Mouse (Mus musculus) heart, embryonic 10.5 days (tissue): ENCODE measurements around the gene Gtf2f1. TPM values are rescaled to one million over a fixed set of nuclear protein-coding genes. Genes with fewer than 3 reads are reported as not detected.

Experiments
- DNase-seq: peaks from one replicate; pipeline ENCODE4 v3.0.0-alpha.2; 2017; ENCODE audit warnings: low spot score
- H3K27ac ChIP-seq: fragments of 300-500 bp; sonication (generic); 2 replicates; pipeline ENCODE4 v1.5.1; 2016; ENCODE audit warnings: mild to moderate bottlenecking
- H3K27me3 ChIP-seq: fragments of 300-500 bp; sonication (generic); 2 replicates; pipeline ENCODE4 v1.6.1; 2016; ENCODE audit warnings: mild to moderate bottlenecking; ENCODE audit not compliant: poor library complexity, insufficient read depth, severe bottlenecking
- H3K36me3 ChIP-seq: fragments of 300-500 bp; sonication (generic); 2 replicates; pipeline ENCODE4 v1.6.1; 2016; ENCODE audit warnings: mild to moderate bottlenecking, moderate library complexity
- H3K4me1 ChIP-seq: fragments of 300-500 bp; sonication (generic); 2 replicates; pipeline ENCODE4 v1.6.1; 2016; ENCODE audit warnings: mild to moderate bottlenecking
- H3K4me3 ChIP-seq: fragments of 300-500 bp; sonication (generic); 2 replicates; pipeline ENCODE4 v1.5.1; 2016; ENCODE audit warnings: mild to moderate bottlenecking, moderate library complexity
- H3K9me3 ChIP-seq: fragments of 300-500 bp; sonication (generic); 2 replicates; pipeline ENCODE4 v1.6.1; 2016; ENCODE audit warnings: mild to moderate bottlenecking, moderate library complexity
- WGBS: fragments of 180-500 bp; shearing (Covaris S2); methylation state at CpG from one replicate; pipeline ENCODE4 v1.1.7; 2016; 5-methylcytosine and 5-hydroxymethylcytosine counted together
- polyA plus RNA-seq: library from polyadenylated mRNA; unstranded; fragments of >200 nt; fragmentation: Nextera tagmentation; extraction: Ambion mirVana; gene quantifications from 2 replicates; pipeline ENCODE4 v1.2.1, GENCODE M21; 2016

The Gtf2f1 gene
- polyA plus RNA-seq, 1 experiment from 2014 or later = 56.0 TPM

GRCm38 (mm10) chr17:56981049-56981448 lies 30.0 kb downstream of the Gtf2f1 start:
- WGBS = 71% methylated on average over 7 of the region's 7 CpGs
- no peaks in the 10 kb centered on the region for H3K27me3 ChIP-seq
- H3K9me3 ChIP-seq = no peaks in the 10 kb centered on the region
- no peaks in the 10 kb centered on the region for H3K4me1 ChIP-seq
- H3K4me3 ChIP-seq = no peak overlapping the region
- DNase-seq = peak; percentile 39
- H3K36me3 ChIP-seq = no peaks in the 10 kb centered on the region
- no peak overlapping the region for H3K27ac ChIP-seq

- DNase-seq = peak; percentile 24
- no peaks in the 10 kb centered on the region for H3K4me1 ChIP-seq
- no peaks in the 10 kb centered on the region for H3K36me3 ChIP-seq
- WGBS = 55% methylated on average over 5 of the region's 8 CpGs
- H3K27ac ChIP-seq = no peak overlapping the region
- no peaks in the 10 kb centered on the region for H3K9me3 ChIP-seq
- H3K27me3 ChIP-seq = no peaks in the 10 kb centered on the region
- H3K4me3 ChIP-seq = no peak overlapping the region
Measured at GRCm38 (mm10) chr17:56979524-56979923, 31.6 kb downstream of the Gtf2f1 start.

GRCm38 (mm10) chr17:56976531-56977390 lies 34.3 kb downstream of the Gtf2f1 start:
- Histone ChIP-seq H3K4me3 (no peak overlapping the region), H3K9me3 (no peaks in the 10 kb centered on the region), H3K27ac (no peak overlapping the region), H3K27me3 (no peaks in the 10 kb centered on the region), H3K4me1 (no peaks in the 10 kb centered on the region), H3K36me3 (no peaks in the 10 kb centered on the region)
- WGBS = 72% methylated on average over 8 of the region's 8 CpGs
- peak; percentile 58 for DNase-seq

- DNase-seq = peak; percentile 65
- Histone ChIP-seq H3K27ac (no peak overlapping the region), H3K36me3 (no peaks in the 10 kb centered on the region), H3K4me3 (no peak overlapping the region), H3K9me3 (no peaks in the 10 kb centered on the region), H3K4me1 (no peaks in the 10 kb centered on the region), H3K27me3 (no peaks in the 10 kb centered on the region)
- 59% methylated on average over 3 of the region's 3 CpGs for WGBS
Measured at GRCm38 (mm10) chr17:56975391-56975790, 35.7 kb downstream of the Gtf2f1 start.

- H3K27me3 ChIP-seq = no peaks in the 10 kb centered on the region; the same call in 1 of the 2 replicates
- peak; percentile 71 for DNase-seq
- no peaks in the 10 kb centered on the region for H3K4me1 ChIP-seq
- H3K4me3 ChIP-seq = no peak overlapping the region
- 69% methylated on average over 5 of the region's 5 CpGs for WGBS
- no peak overlapping the region for H3K27ac ChIP-seq
- H3K36me3 ChIP-seq = no peaks in the 10 kb centered on the region
- H3K9me3 ChIP-seq = no peaks in the 10 kb centered on the region
Measured at GRCm38 (mm10) chr17:56974708-56975240, 36.3 kb downstream of the Gtf2f1 start.

- H3K4me3 ChIP-seq = no peak overlapping the region
- no peaks in the 10 kb centered on the region; the same call in 1 of the 2 replicates for H3K27me3 ChIP-seq
- peak; percentile 70 for DNase-seq
- no peaks in the 10 kb centered on the region for H3K9me3 ChIP-seq
- WGBS = 58% methylated on average over 13 of the region's 14 CpGs
- no peak overlapping the region for H3K27ac ChIP-seq
- no peaks in the 10 kb centered on the region for H3K36me3 ChIP-seq
- H3K4me1 ChIP-seq = no peaks in the 10 kb centered on the region
Measured at GRCm38 (mm10) chr17:56973956-56974707, 37.0 kb downstream of the Gtf2f1 start.

GRCm38 (mm10) chr17:56970081-56970480 lies 41.0 kb downstream of the Gtf2f1 start:
- Histone ChIP-seq H3K36me3 (no peaks in the 10 kb centered on the region), H3K4me3 (no peak overlapping the region), H3K27ac (no peak overlapping the region), H3K9me3 (no peaks in the 10 kb centered on the region), H3K4me1 (no peaks in the 10 kb centered on the region), H3K27me3 (no peaks in the 10 kb centered on the region; the same call in 1 of the 2 replicates)
- 62% methylated on average over 5 of the region's 5 CpGs for WGBS
- DNase-seq = peak; percentile 27

- peak; percentile 5 for DNase-seq
- WGBS = 64% methylated on average over 3 of the region's 3 CpGs
- H3K4me1 ChIP-seq = no peaks in the 10 kb centered on the region
- no peaks in the 10 kb centered on the region for H3K9me3 ChIP-seq
- no peak overlapping the region for H3K27ac ChIP-seq
- no peaks in the 10 kb centered on the region for H3K36me3 ChIP-seq
- H3K4me3 ChIP-seq = no peak overlapping the region
- peaks cover 3% of the 10 kb centered on the region; the same call in 1 of the 2 replicates for H3K27me3 ChIP-seq
Measured at GRCm38 (mm10) chr17:56969321-56969720, 41.8 kb downstream of the Gtf2f1 start.

GRCm38 (mm10) chr17:56963646-56964045 lies 47.4 kb downstream of the Gtf2f1 start:
- peaks cover 5% of the 10 kb centered on the region; the same call in 1 of the 2 replicates for H3K27me3 ChIP-seq
- DNase-seq = no peak
- no peak overlapping the region for H3K4me3 ChIP-seq
- H3K27ac ChIP-seq = no peak overlapping the region
- no peaks in the 10 kb centered on the region for H3K9me3 ChIP-seq
- H3K4me1 ChIP-seq = no peaks in the 10 kb centered on the region
- WGBS = 71% methylated on average over 6 of the region's 6 CpGs
- H3K36me3 ChIP-seq = no peaks in the 10 kb centered on the region

GRCm38 (mm10) chr17:56962642-56963405 lies 48.3 kb downstream of the Gtf2f1 start:
- Histone ChIP-seq H3K27me3 (peaks cover 5% of the 10 kb centered on the region; the same call in 1 of the 2 replicates), H3K4me1 (no peaks in the 10 kb centered on the region), H3K27ac (no peak overlapping the region), H3K4me3 (no peak overlapping the region), H3K9me3 (no peaks in the 10 kb centered on the region), H3K36me3 (no peaks in the 10 kb centered on the region)
- peak; percentile 31 for DNase-seq
- WGBS = 69% methylated on average over 5 of the region's 5 CpGs

GRCm38 (mm10) chr17:56961880-56962279 lies 49.2 kb downstream of the Gtf2f1 start:
- no peaks in the 10 kb centered on the region for H3K4me1 ChIP-seq
- DNase-seq = no peak
- WGBS = 87% methylated on average over 4 of the region's 4 CpGs
- H3K27ac ChIP-seq = no peak overlapping the region
- no peaks in the 10 kb centered on the region for H3K9me3 ChIP-seq
- peaks cover 5% of the 10 kb centered on the region; the same call in 1 of the 2 replicates for H3K27me3 ChIP-seq
- no peak overlapping the region for H3K4me3 ChIP-seq
- H3K36me3 ChIP-seq = no peaks in the 10 kb centered on the region

- Histone ChIP-seq H3K4me3 (no peak overlapping the region), H3K27me3 (peaks cover 5% of the 10 kb centered on the region; the same call in 1 of the 2 replicates), H3K27ac (no peak overlapping the region), H3K9me3 (no peaks in the 10 kb centered on the region), H3K36me3 (no peaks in the 10 kb centered on the region), H3K4me1 (no peaks in the 10 kb centered on the region)
- 61% methylated on average over 4 of the region's 4 CpGs for WGBS
- no peak for DNase-seq
Measured at GRCm38 (mm10) chr17:56958667-56959066, 52.4 kb downstream of the Gtf2f1 start.
